Mouse (Mus musculus): ENCODE data around the gene Anks1. TPM values are rescaled to one million over a fixed set of nuclear protein-coding genes. Genes with fewer than 3 reads are reported as not detected.

The Anks1 gene
- polyA plus RNA-seq, 1 experiment from 2014 or later = 14.5 TPM

DNA sequence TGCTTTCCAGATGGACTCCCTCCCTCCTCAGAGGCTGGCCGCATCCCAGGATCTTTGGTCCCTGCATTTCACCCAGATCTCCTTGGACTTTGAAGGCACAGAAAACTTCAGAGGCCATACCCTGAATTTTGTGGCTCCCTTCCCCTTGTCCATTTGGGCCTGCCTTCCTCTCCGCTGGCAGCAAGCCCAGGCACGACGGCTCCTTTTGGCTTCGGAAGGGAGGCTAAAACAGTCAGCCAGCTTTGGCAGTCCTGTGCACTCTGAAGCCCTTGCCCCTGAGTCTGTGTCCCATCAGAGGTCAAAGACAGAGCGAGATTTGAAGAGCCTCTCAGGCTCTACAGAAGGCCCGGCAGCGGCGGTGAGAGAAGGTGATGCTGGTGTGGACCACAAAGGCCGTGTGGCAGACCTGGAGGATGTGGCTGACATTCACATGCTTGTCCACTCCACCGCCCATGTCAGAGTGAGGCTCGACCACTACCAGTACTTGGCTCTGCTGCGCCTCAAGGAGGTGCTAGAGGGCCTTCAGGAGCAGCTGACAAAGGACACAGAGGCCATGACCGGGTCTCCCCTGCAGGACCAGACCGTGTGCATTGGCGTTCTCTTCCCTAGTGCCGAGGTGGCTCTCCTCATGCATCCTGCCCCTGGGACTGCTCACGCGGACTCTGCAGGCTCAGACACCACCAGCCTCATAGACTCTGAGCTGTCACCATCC is 22.5 kb upstream of the Anks1 start:
- H3K36me3 ChIP-seq (ENCODE audit: insufficient read depth, low read length) = peaks cover 51% of the 10 kb centered on the region

DNA sequence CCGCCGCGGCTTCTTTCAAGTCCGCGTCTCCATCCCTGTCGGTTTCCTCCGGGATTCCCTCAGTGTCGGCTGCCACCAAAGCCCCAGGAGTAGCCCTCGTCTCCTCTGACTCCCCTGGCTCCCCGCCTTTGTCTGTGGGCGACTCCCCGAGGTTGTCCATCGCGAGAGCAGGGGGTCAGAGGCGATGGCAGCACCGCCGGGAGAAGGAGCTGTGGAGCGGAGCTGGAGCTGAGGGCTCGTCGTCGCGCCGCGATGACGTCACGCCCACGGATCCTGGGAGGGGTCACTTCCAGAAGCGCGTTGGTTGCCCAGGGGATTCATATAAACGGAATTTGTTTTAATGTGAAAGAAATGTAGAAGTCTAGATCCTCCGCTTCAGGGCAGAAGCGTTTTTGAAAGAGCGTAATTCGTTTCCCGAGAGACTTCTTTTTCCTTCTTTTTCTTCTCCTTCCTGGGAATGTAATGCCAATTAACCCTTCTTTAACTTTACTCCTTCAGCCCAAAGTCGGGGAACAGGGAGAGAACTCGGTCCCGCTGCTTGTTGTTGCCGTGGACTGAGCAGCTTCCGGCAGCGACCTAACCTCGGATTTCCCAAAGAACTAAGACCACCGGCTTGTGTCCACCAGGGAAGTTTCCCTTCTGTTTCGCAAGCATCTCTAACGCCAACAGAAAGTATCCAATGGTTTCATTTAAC is 1.4 kb upstream of the Anks1 start:
- no peaks in the 10 kb centered on the region for H3K27me3 ChIP-seq (ENCODE audit: insufficient read depth, low read length)
- H3K4me1 ChIP-seq (ENCODE audit: insufficient read depth, low read length) = peaks cover 26% of the 10 kb centered on the region
- no peaks in the 10 kb centered on the region for H3K9me3 ChIP-seq (ENCODE audit: low read length)
- peak overlapping the region; percentile 25; the same call in 1 of the 2 replicates for H3K27ac ChIP-seq (ENCODE audit: low read length)
- peaks cover 18% of the 10 kb centered on the region for H3K36me3 ChIP-seq (ENCODE audit: insufficient read depth, low read length)
- no peak for ATAC-seq (ENCODE audit: low FRiP score, low TSS enrichment)
- peak overlapping the region; percentile 67 for H3K4me2 ChIP-seq (replicated peaks; ENCODE audit: low read depth, low read length)
- peak overlapping the region; percentile 86 for H3K9ac ChIP-seq (replicated peaks; ENCODE audit: low read length)
- peak overlapping the region; percentile 84 for H3K4me3 ChIP-seq (ENCODE audit: low read length)
- WGBS = under 1% methylated on average over 45 of the region's 45 CpGs

More for the DNA sequence above, 22.5 kb upstream of the Anks1 start:
- H3K4me3 ChIP-seq (ENCODE audit: low read length) = no peak overlapping the region
- H3K9ac ChIP-seq (replicated peaks; ENCODE audit: low read length) = no peak overlapping the region
- H3K27me3 ChIP-seq (ENCODE audit: insufficient read depth, low read length) = no peaks in the 10 kb centered on the region
- WGBS = 83% methylated on average over 19 of the region's 19 CpGs
- H3K4me2 ChIP-seq (replicated peaks; ENCODE audit: low read depth, low read length) = no peak overlapping the region
- no peak overlapping the region for H3K27ac ChIP-seq (ENCODE audit: low read length)
- no peak for ATAC-seq (ENCODE audit: low FRiP score, low TSS enrichment)
- H3K4me1 ChIP-seq (ENCODE audit: insufficient read depth, low read length) = no peaks in the 10 kb centered on the region
- H3K9me3 ChIP-seq (ENCODE audit: low read length) = no peaks in the 10 kb centered on the region

DNA sequence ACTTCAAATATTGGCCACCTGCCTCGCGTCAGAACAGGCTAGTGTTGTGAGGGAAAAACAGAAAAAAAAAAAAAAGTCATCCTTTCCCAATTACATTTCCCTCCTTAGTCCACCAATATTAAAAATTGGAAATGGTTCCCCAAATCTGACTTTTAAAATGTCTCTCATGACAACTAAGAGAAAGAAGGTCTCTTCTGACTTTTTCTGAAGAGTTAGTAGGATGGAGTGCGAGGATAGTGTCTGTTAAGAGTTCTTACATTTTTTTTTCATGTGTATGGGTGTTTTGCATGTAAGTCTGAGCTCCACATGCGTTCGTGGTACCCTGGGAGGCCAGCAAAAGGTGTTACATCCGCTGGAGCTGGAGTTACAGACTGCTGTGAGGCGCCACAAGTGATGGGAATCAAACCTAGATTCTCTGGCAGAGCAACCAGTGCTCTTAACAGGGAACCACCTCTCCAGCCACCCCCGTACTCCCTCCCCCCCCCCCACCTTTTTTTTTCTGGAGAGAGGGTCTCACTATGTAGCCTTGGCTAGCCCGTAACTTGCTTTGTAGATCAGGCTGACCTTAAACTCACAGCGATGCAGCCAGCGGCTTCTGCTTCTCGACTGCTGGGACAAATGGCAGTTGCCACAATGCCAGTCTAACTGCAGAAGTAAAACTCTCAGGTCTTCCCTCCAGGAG is 759 bp upstream of the Anks1 start:
- Histone ChIP-seq H3K4me1 (ENCODE audit: insufficient read depth, low read length) (peaks cover 26% of the 10 kb centered on the region), H3K4me3 (ENCODE audit: low read length) (peak overlapping the region; percentile 84), H3K27me3 (ENCODE audit: insufficient read depth, low read length) (no peaks in the 10 kb centered on the region), H3K9ac (replicated peaks; ENCODE audit: low read length) (peak overlapping the region; percentile 86), H3K36me3 (ENCODE audit: insufficient read depth, low read length) (peaks cover 11% of the 10 kb centered on the region; the same call in 1 of the 2 replicates), H3K9me3 (ENCODE audit: low read length) (no peaks in the 10 kb centered on the region), H3K27ac (ENCODE audit: low read length) (peak overlapping the region; percentile 81), H3K4me2 (replicated peaks; ENCODE audit: low read depth, low read length) (peak overlapping the region; percentile 67)
- WGBS = under 1% methylated on average over 12 of the region's 12 CpGs
- no peak; the same call in 1 of the 2 replicates for ATAC-seq (ENCODE audit: low FRiP score, low TSS enrichment)

DNA sequence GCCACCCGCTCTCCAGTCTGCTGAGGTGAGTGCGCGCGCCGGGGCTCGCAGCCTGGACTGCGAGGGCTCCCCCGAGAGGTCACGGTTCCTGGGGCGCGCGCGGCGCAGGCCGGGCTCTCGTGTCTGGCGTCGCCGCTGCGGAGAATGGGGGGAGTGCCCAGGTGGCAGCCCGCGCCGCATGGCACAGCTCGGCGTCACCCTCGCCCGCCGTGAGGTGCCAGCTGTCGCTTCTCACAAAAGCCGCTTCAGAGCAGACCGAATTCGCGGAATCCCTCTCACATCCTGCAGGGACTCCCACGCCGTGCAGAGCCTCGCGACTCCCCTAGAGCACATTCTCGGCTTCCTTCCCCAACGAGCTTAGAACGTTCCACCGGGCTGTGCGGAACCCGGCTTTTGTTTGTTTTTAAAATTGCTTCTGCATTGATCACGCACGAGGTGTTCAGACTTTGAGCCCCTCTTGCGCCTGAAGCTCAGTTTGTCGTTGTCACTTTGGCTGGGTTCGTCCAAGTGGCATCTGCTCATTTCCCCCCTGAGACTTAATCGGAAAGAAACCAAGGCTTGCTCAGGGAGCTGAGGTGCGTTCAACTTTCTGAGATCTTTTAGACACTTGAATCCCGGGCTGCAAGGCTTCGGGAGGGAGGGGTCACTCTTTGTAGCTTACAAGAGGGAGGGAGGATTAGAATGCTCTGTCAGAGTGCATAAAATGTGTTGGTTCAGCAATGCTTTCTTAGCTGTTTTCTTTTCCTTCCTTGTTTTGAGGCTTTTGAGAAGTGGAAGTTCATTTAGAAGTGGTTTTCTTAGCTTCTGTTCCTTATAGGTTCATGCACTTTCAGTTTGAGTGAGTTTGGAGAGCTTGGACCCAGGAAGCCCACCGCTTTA is 755 bp downstream of the Anks1 start, which contains the start of gene Taf11:
TSS of gene Taf11 (minus strand) at position 223 of the 879 bp plus-strand sequence.
- Histone ChIP-seq H3K4me2 (replicated peaks; ENCODE audit: low read depth, low read length) (peak within 1 kb of the TSS; percentile 67), H3K27ac (ENCODE audit: low read length) (peak within 1 kb of the TSS; percentile 81), H3K4me1 (ENCODE audit: insufficient read depth, low read length) (peaks cover 26% of the 10 kb centered on the region), H3K36me3 (ENCODE audit: insufficient read depth, low read length) (0 out of 2 replicates have a peak, but pooled peaks cover 3% of the 10 kb centered on the region), H3K4me3 (ENCODE audit: low read length) (peak within 1 kb of the TSS; percentile 84), H3K27me3 (ENCODE audit: insufficient read depth, low read length) (no peaks in the 10 kb centered on the region), H3K9ac (replicated peaks; ENCODE audit: low read length) (peak within 1 kb of the TSS; percentile 83), H3K9me3 (ENCODE audit: low read length) (no peaks in the 10 kb centered on the region)
- peak; percentile 58 for ATAC-seq (ENCODE audit: low FRiP score, low TSS enrichment)
- WGBS = 1% methylated on average over 53 of the region's 53 CpGs

DNA sequence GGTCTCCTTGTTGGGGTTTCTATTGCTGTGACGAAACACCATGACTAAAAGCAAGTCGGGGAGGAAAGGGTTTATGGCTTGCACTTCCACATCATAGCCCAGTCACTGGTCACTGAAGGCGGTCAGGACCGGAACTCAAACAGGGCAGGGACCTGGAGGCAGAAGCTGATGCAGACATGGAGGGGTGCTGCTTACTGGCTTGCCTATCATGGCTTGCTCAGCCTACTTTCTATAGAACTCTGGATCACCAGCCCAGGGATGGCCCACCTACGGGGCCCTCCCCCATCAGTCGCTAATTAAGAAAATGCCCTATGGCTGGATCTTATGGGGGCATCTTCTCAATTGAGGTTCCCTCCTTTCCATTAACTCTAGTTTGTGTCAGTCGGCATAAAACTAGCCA is 2.3 kb downstream of the Anks1 start:
- no peak for ATAC-seq (ENCODE audit: low FRiP score, low TSS enrichment)
- WGBS = 84% methylated on average over 7 of the region's 7 CpGs
- no peaks in the 10 kb centered on the region for H3K36me3 ChIP-seq (ENCODE audit: insufficient read depth, low read length)
- H3K4me3 ChIP-seq (ENCODE audit: low read length) = no peak overlapping the region
- H3K27me3 ChIP-seq (ENCODE audit: insufficient read depth, low read length) = no peaks in the 10 kb centered on the region
- H3K27ac ChIP-seq (ENCODE audit: low read length) = no peak overlapping the region
- H3K4me1 ChIP-seq (ENCODE audit: insufficient read depth, low read length) = peaks cover 24% of the 10 kb centered on the region
- no peak overlapping the region for H3K9ac ChIP-seq (replicated peaks; ENCODE audit: low read length)
- no peak overlapping the region for H3K4me2 ChIP-seq (replicated peaks; ENCODE audit: low read depth, low read length)
- H3K9me3 ChIP-seq (ENCODE audit: low read length) = no peaks in the 10 kb centered on the region

DNA sequence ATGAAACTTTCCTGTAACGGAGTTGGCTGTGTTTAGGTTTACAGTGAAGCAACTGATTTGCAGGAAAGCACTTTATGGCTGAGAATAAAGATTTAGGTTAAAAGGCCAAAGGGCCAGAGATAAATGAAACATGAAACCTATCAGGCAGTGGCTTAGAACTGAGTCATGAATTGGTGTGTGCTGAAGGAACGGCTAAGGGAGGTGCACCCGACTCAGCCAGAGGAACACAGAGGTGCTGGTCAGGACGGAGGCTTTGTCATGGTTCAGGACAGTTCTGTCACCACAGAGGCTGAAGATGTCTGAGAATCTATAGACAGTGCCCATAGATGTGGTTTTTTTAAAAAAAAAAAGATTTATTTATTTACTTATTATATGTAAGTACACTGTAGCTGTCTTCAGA is 5.6 kb downstream of the Anks1 start:
- Histone ChIP-seq H3K9ac (replicated peaks; ENCODE audit: low read length) (no peak overlapping the region), H3K27me3 (ENCODE audit: insufficient read depth, low read length) (no peaks in the 10 kb centered on the region), H3K4me3 (ENCODE audit: low read length) (no peak overlapping the region), H3K27ac (ENCODE audit: low read length) (no peak overlapping the region), H3K4me1 (ENCODE audit: insufficient read depth, low read length) (peaks cover 17% of the 10 kb centered on the region), H3K36me3 (ENCODE audit: insufficient read depth, low read length) (no peaks in the 10 kb centered on the region), H3K4me2 (replicated peaks; ENCODE audit: low read depth, low read length) (no peak overlapping the region), H3K9me3 (ENCODE audit: low read length) (no peaks in the 10 kb centered on the region)
- WGBS = 52% methylated on average over 4 of the region's 4 CpGs
- no peak for ATAC-seq (ENCODE audit: low FRiP score, low TSS enrichment)

DNA sequence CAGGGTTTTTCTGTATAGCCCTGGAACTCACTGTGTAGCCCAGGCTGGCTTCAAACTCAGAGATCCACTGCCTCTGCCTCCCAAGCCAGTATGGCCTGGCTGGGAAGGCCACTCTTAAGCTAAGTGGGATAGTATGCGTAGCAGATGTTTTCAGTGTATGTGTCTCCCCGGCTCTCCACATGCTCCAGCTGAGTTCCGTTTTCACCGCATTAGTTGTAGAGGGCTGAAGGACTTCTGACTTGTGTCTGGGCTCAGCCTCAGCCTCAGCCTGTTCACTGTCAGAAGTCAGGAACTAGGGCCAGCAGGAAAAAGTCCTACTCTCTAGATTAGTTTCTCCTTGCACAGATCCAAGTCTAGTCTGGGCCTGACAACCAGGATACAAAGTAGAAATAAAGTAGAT is 7.3 kb downstream of the Anks1 start:
- H3K9me3 ChIP-seq (ENCODE audit: low read length) = no peaks in the 10 kb centered on the region
- H3K27me3 ChIP-seq (ENCODE audit: insufficient read depth, low read length) = no peaks in the 10 kb centered on the region
- H3K9ac ChIP-seq (replicated peaks; ENCODE audit: low read length) = no peak overlapping the region
- WGBS = 74% methylated on average over 4 of the region's 4 CpGs
- H3K27ac ChIP-seq (ENCODE audit: low read length) = no peak overlapping the region
- no peaks in the 10 kb centered on the region for H3K36me3 ChIP-seq (ENCODE audit: insufficient read depth, low read length)
- peaks cover 4% of the 10 kb centered on the region; the same call in 1 of the 2 replicates for H3K4me1 ChIP-seq (ENCODE audit: insufficient read depth, low read length)
- no peak overlapping the region for H3K4me3 ChIP-seq (ENCODE audit: low read length)
- no peak for ATAC-seq (ENCODE audit: low FRiP score, low TSS enrichment)
- H3K4me2 ChIP-seq (replicated peaks; ENCODE audit: low read depth, low read length) = no peak overlapping the region

DNA sequence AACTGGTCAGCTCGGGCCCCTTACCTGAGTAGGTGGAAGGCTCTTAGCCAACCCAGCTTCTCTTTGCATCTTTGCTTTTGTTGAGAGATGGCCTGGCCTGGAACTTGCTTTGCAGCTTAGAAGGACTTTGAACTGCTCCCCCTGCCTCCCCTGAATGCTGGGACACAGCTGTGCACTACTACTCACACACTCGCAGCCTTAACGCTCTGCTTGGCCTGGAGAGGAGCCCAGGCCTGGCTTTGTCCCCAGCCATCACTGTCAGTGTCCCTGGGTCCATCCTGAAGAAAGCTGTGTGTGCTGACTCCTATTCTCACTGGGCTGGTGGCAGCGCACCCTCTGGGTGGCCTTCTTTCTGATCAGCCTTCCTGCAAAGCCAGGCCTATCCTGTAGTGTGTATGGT is 11.6 kb downstream of the Anks1 start:
- Histone ChIP-seq H3K27ac (ENCODE audit: low read length) (no peak overlapping the region), H3K4me1 (ENCODE audit: insufficient read depth, low read length) (peaks cover 24% of the 10 kb centered on the region; the same call in 1 of the 2 replicates), H3K4me3 (ENCODE audit: low read length) (no peak overlapping the region), H3K27me3 (ENCODE audit: insufficient read depth, low read length) (no peaks in the 10 kb centered on the region), H3K4me2 (replicated peaks; ENCODE audit: low read depth, low read length) (no peak overlapping the region), H3K9me3 (ENCODE audit: low read length) (no peaks in the 10 kb centered on the region), H3K9ac (replicated peaks; ENCODE audit: low read length) (no peak overlapping the region), H3K36me3 (ENCODE audit: insufficient read depth, low read length) (no peaks in the 10 kb centered on the region)
- 67% methylated on average over 4 of the region's 4 CpGs for WGBS
- no peak for ATAC-seq (ENCODE audit: low FRiP score, low TSS enrichment)

DNA sequence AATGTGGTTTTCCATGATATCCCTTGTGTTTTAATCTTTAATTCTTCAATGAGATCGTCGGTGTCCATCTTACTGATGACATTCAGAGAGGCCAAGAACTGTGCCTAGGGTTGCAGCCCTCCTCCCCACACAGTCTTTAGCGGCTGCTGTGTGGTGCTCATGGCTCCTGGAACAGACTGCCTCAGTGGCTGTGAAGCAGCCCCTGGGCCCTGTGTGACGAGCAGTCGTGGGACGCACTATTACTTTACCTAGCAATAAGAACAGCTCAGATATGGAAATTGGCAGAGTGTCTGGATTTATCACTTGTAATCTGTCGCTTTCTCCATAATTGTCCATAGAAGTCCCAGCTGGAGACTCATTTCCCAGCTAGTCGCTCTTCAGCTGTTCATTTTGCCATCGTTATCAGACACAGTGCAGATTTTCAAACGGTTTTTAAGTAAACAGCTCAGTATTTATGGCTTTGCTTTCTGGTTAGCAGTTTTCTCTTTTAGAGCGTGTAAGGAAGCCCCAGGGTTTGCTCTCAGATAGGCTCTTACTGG is 13.1 kb downstream of the Anks1 start:
- WGBS = 70% methylated on average over 11 of the region's 11 CpGs
- no peak for ATAC-seq (ENCODE audit: low FRiP score, low TSS enrichment)
- Histone ChIP-seq H3K27ac (ENCODE audit: low read length) (no peak overlapping the region), H3K9ac (replicated peaks; ENCODE audit: low read length) (no peak overlapping the region), H3K4me1 (ENCODE audit: insufficient read depth, low read length) (peaks cover 30% of the 10 kb centered on the region; the same call in 1 of the 2 replicates), H3K36me3 (ENCODE audit: insufficient read depth, low read length) (no peaks in the 10 kb centered on the region), H3K9me3 (ENCODE audit: low read length) (no peaks in the 10 kb centered on the region), H3K4me3 (ENCODE audit: low read length) (no peak overlapping the region), H3K4me2 (replicated peaks; ENCODE audit: low read depth, low read length) (no peak overlapping the region), H3K27me3 (ENCODE audit: insufficient read depth, low read length) (no peaks in the 10 kb centered on the region)
